Mouse (Mus musculus): ENCODE measurements around the gene Bmpr1b. TPM values are rescaled to one million over a fixed set of nuclear protein-coding genes. Genes with fewer than 3 reads are reported as not detected.

Gene Bmpr1b
- polyA plus RNA-seq, 1 experiment: 0.34 TPM

GRCm38 (mm10) chr3:141792106-141792505 lies 377.1 kb downstream of the Bmpr1b start:
- H3ac ChIP-seq (ENCODE audit: control insufficient read depth, insufficient read length, low read depth): no peak overlapping the region
- H3K79me2 ChIP-seq (ENCODE audit: control insufficient read depth, insufficient read depth): no peaks in the 10 kb centered on the region
- H3K36me3 ChIP-seq (ENCODE audit: control insufficient read depth, insufficient read depth): no peaks in the 10 kb centered on the region
- H3K27me3 ChIP-seq (ENCODE audit: control insufficient read depth, insufficient read depth, insufficient read length): no peaks in the 10 kb centered on the region
- TF ChIP-seq MYOD1 (IDR thresholded peaks at IDR 0.05; ENCODE audit: control insufficient read depth, insufficient read length, low read depth) (no peak), CEBPB (IDR thresholded peaks at IDR 0.05; ENCODE audit: low read depth) (no peak), FOSL1 (IDR thresholded peaks at IDR 0.05; ENCODE audit: insufficient read depth, low read length, poor library complexity, severe bottlenecking) (no peak), CTCF (IDR thresholded peaks at IDR 0.05; ENCODE audit: control insufficient read depth, insufficient read depth, insufficient read length) (no peak), MYOG (IDR thresholded peaks at IDR 0.05; ENCODE audit: control insufficient read depth, extremely low read depth, insufficient read length) (no peak), MAX (IDR thresholded peaks at IDR 0.05) (no peak), USF1 (IDR thresholded peaks at IDR 0.05; ENCODE audit: low read depth) (no peak)
- H3K79me3 ChIP-seq (ENCODE audit: low read depth): no peaks in the 10 kb centered on the region
- H3K4me3 ChIP-seq (ENCODE audit: insufficient read depth, poor library complexity, severe bottlenecking): no peak overlapping the region

GRCm38 (mm10) chr3:141791026-141791780 lies 378.0 kb downstream of the Bmpr1b start:
- Histone ChIP-seq H3K79me2 (ENCODE audit: control insufficient read depth, insufficient read depth) (no peaks in the 10 kb centered on the region), H3K4me3 (ENCODE audit: insufficient read depth, poor library complexity, severe bottlenecking) (no peak overlapping the region), H3K79me3 (ENCODE audit: low read depth) (no peaks in the 10 kb centered on the region), H3ac (ENCODE audit: control insufficient read depth, insufficient read length, low read depth) (no peak overlapping the region), H3K36me3 (ENCODE audit: control insufficient read depth, insufficient read depth) (no peaks in the 10 kb centered on the region), H3K27me3 (ENCODE audit: control insufficient read depth, insufficient read depth, insufficient read length) (no peaks in the 10 kb centered on the region)
- TF ChIP-seq CEBPB (IDR thresholded peaks at IDR 0.05; ENCODE audit: low read depth) (no peak), MYOG (IDR thresholded peaks at IDR 0.05; ENCODE audit: control insufficient read depth, extremely low read depth, insufficient read length) (no peak), FOSL1 (IDR thresholded peaks at IDR 0.05; ENCODE audit: insufficient read depth, low read length, poor library complexity, severe bottlenecking) (no peak), USF1 (IDR thresholded peaks at IDR 0.05; ENCODE audit: low read depth) (no peak), MAX (IDR thresholded peaks at IDR 0.05) (no peak), CTCF (IDR thresholded peaks at IDR 0.05; ENCODE audit: control insufficient read depth, insufficient read depth, insufficient read length) (no peak)

Other genes starting within 250 kb of the Bmpr1b start
- gene Pdlim5, start 226.3 kb upstream of the Bmpr1b start, polyA plus RNA-seq (2012; fragmentation: generic; extraction: Trizol): 40.0 TPM

Data from C2C12 (cell line).